Mouse (Mus musculus) stomach, postnatal 0 days (tissue): ENCODE measurements around the gene Aldh2. TPM values are rescaled to one million over a fixed set of nuclear protein-coding genes. Genes with fewer than 3 reads are reported as not detected.
A peak's percentile ranks its signal among the peaks of the same experiment; 100 is the strongest.

Experiments
- ATAC-seq: fragments of 200-750 bp; cut with Nextera tagmentation; 2 replicates; pipeline ENCODE4 v1.8.0; 2017; ENCODE audit not compliant: low FRiP score, low TSS enrichment
- DNase-seq: peaks from one replicate; pipeline ENCODE4 v3.0.0-alpha.2; 2016; ENCODE audit warnings: low spot score
- H3K27ac ChIP-seq: fragments of 300-500 bp; sonication (generic); replicated peaks from 2 replicates; pipeline ENCODE4 v1.5.1; 2014; ENCODE audit warnings: mild to moderate bottlenecking, control low read depth
- H3K27me3 ChIP-seq: fragments of 300-500 bp; sonication (generic); 2 replicates; pipeline ENCODE4 v1.6.1; 2014; ENCODE audit warnings: low read length; ENCODE audit not compliant: control insufficient read depth, insufficient read depth
- H3K36me3 ChIP-seq: fragments of 300-500 bp; sonication (generic); 2 replicates; pipeline ENCODE4 v1.6.1; 2014; ENCODE audit warnings: low read length, mixed read lengths; ENCODE audit not compliant: control insufficient read depth, insufficient read depth
- H3K4me1 ChIP-seq: fragments of 300-500 bp; sonication (generic); replicated peaks from 2 replicates; pipeline ENCODE4 v1.6.1; 2014; ENCODE audit warnings: antibody characterized with exemption; ENCODE audit not compliant: control insufficient read depth, insufficient read depth
- H3K4me2 ChIP-seq: fragments of 300-500 bp; sonication (generic); replicated peaks from 2 replicates; pipeline ENCODE4 v1.6.1; 2014; ENCODE audit warnings: low read depth, mild to moderate bottlenecking, control low read depth, moderate library complexity
- H3K4me3 ChIP-seq: fragments of 300-500 bp; sonication (generic); 2 replicates; pipeline ENCODE4 v1.5.1; 2014; ENCODE audit warnings: low read depth, low read length, control low read depth
- H3K9ac ChIP-seq: fragments of 300-500 bp; sonication (generic); 2 replicates; pipeline ENCODE4 v1.6.1; 2014; ENCODE audit warnings: mild to moderate bottlenecking, low read length, control low read depth, mixed read lengths
- H3K9me3 ChIP-seq: fragments of 300-500 bp; sonication (generic); 2 replicates; pipeline ENCODE4 v1.6.1; 2016; ENCODE audit warnings: low read length; ENCODE audit not compliant: control insufficient read depth
- CTCF ChIP-seq: IDR thresholded peaks from 2 replicates; pipeline ENCODE4 v1.5.1; 2016; ENCODE audit warnings: antibody characterized with exemption, low read depth, mild to moderate bottlenecking, moderate library complexity
- EP300 ChIP-seq: optimal IDR thresholded peaks from 2 replicates; pipeline ENCODE3; 2016; ENCODE audit warnings: antibody characterized with exemption
- WGBS: fragments of 180-500 bp; shearing (Covaris S2); extraction: QIAGEN DNeasy Blood & Tissue Kit; methylation state at CpG from one replicate; pipeline ENCODE4 v1.1.7; 2014; 5-methylcytosine and 5-hydroxymethylcytosine counted together
- polyA plus RNA-seq: library from polyadenylated mRNA; unstranded; fragments of >200 nt; fragmentation: Nextera tagmentation; extraction: Ambion mirVana; gene quantifications from 2 replicates; pipeline ENCODE4 v1.2.1, GENCODE M21; 2015

The Aldh2 gene
- 136 and 145 TPM in 2 replicates for polyA plus RNA-seq

DNA sequence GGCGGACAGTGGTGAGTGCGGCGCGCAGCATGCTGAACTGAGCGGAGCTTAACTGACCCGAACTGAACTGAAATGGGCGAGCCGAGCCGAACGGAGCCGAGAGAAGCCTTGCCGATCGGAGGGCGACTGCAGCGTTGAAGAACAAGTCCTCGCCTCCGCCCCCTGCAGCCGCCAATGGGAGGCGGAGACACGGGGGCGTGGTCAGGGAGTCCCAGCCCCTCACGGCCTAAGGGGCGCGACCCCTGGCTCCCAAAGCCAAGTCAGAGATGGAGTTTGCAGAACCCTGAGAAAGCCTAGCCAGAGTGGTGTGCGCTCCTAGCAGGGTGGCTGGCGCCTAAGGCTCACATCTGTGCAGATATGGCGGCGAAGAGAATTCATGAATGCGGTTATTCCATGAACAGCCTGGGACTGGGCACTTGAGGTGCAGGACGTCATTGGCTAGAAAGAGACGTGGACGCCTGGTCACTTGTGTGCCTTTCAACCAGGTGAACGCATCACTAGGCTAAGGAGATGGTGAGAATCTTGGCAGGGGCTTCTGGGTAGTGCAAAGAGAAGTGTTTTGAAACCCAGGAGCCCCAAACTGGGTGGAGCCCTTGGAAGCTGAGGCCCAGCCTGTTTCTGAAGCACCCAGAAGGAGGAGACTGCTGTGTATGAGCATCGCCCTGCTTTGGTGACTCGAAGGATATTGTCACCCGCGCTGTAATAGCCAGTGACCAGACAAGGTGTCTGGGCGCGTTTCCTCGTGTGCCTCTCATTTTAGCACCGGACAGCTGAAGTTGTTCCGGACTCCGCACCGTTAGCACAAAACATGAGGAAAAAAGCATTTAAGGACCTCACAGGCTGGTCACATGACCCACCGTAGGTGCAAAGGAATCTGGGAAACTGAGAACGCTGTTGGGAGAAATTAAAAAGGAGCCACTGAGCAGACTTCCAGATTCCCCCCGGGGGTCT is at the start of gene Aldh2:
Aldh2 (minus strand) TSS at position 374 of the 951 bp plus-strand sequence.
- H3K4me2 ChIP-seq = peak within 1 kb of the TSS; percentile 94

DNA sequence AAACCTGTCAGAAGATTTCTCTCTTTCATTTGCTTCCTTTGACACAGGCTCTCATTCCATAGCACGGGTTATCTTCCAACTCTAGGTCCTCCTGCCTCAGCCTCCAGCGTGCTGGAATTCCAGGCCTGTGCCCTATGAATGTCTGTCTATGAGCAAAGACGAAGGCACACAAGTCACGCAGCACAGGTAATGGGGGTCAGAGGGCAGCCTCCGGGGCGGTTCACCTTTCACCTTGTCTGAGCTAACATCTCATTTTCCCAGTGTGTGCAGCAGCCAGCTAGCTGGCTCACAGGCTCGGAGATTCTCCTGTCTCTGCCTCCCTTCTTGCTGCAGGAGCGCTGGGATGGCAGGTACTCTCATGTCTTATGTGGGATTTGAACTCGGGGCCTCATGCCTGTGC is 46.0 kb upstream of the Aldh2 start:
- H3K27ac ChIP-seq = no peak overlapping the region
- 88% methylated on average over 9 of the region's 9 CpGs for WGBS
- no peak overlapping the region for H3K9ac ChIP-seq
- TF ChIP-seq EP300 = no peak
- TF ChIP-seq CTCF = no peak
- no peaks in the 10 kb centered on the region; the same call in 1 of the 2 replicates for H3K36me3 ChIP-seq
- no peaks in the 10 kb centered on the region for H3K9me3 ChIP-seq
- H3K4me2 ChIP-seq = no peak overlapping the region
- no peaks in the 10 kb centered on the region for H3K4me1 ChIP-seq
- no peak for ATAC-seq
- no peak for DNase-seq
- no peak overlapping the region for H3K4me3 ChIP-seq
- H3K27me3 ChIP-seq = no peaks in the 10 kb centered on the region

More for the DNA sequence above, at the start of gene Aldh2:
- TF ChIP-seq EP300 (no peak), CTCF (peak; percentile 49)
- H3K9me3 ChIP-seq = no peaks in the 10 kb centered on the region
- DNase-seq = peak; percentile 88
- peak; percentile 88 for ATAC-seq
- H3K27me3 ChIP-seq = no peaks in the 10 kb centered on the region
- H3K4me3 ChIP-seq = peak within 1 kb of the TSS; percentile 70
- peak within 1 kb of the TSS; percentile 88 for H3K9ac ChIP-seq
- 0 out of 2 replicates have a peak, but pooled peaks cover 3% of the 10 kb centered on the region for H3K4me1 ChIP-seq
- peak within 1 kb of the TSS; percentile 89 for H3K27ac ChIP-seq
- no peaks in the 10 kb centered on the region for H3K36me3 ChIP-seq
- WGBS = 3% methylated on average over 47 of the region's 47 CpGs

DNA sequence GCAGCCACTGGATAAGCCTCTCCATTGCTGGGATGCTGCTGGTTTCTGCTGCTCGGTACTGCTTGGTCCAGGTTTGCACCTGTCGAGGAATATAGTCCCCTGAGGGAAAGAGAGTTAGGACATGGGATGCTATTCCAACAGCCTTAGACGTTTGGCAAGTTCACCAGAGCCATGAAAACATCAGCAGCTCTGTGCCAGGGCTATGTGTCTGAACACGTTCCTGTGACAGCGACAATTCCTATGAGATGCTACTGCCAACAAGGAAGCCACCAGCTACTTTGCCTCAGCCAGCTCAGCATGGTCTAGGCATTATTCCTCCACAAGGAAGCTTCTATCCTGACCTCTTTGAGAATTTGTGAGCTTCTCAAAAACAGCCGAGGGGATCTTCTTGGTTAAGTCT is 43.7 kb upstream of the Aldh2 start:
- 62% methylated on average over 6 of the region's 6 CpGs for WGBS

DNA sequence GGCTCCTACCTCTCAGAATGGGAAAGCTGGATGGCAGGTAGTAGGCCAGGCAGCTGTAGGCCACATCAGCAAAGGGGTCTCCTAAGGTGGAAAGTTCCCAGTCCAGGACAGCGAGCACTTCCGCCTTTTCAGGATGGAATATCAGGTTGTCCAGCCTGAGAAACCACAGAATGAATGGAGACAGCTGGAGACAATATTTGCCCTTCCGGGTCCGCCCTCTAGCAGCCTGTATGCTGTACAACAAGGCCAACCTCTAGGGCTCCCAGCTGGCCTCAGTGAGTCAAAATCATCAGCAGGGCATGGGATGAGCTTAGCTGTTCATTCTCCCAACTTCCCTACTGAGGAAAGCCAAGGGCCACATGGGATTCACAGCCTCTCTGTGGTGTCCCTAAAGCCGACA is 41.0 kb upstream of the Aldh2 start:
- Histone ChIP-seq H3K9ac (no peak overlapping the region), H3K36me3 (no peaks in the 10 kb centered on the region; the same call in 1 of the 2 replicates), H3K4me1 (no peaks in the 10 kb centered on the region), H3K4me3 (no peak overlapping the region), H3K4me2 (no peak overlapping the region), H3K27me3 (no peaks in the 10 kb centered on the region), H3K27ac (no peak overlapping the region), H3K9me3 (no peaks in the 10 kb centered on the region)
- DNase-seq = no peak
- no peak for TF ChIP-seq CTCF
- TF ChIP-seq EP300 = no peak
- ATAC-seq = no peak
- WGBS = 82% methylated on average over 5 of the region's 5 CpGs

More for the DNA sequence above, 43.7 kb upstream of the Aldh2 start:
- no peak for TF ChIP-seq EP300
- no peak for TF ChIP-seq CTCF
- Histone ChIP-seq H3K4me1 (no peaks in the 10 kb centered on the region), H3K9ac (no peak overlapping the region), H3K9me3 (no peaks in the 10 kb centered on the region), H3K36me3 (no peaks in the 10 kb centered on the region; the same call in 1 of the 2 replicates), H3K27me3 (no peaks in the 10 kb centered on the region), H3K4me3 (no peak overlapping the region), H3K27ac (no peak overlapping the region), H3K4me2 (no peak overlapping the region)
- no peak for DNase-seq
- ATAC-seq = no peak

DNA sequence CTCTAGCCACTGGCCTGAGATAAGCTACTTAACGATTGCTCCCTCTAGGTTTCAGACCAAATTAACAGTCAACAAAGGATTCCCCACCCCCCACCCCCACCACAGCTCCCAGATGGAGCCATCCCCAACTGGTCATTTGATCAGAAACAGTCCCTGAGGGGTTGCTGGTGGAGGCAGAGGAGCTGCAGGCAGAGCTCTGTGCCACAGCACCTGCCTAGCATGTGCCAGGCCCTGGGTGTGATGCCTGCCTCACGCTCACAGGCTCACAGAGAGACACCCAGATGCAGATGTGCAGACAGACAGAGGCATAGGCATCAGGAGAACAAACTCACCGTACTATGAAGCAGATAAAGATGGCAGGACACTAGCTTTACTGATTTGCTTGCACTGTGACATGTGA is 39.2 kb upstream of the Aldh2 start:
- DNase-seq (no peak), ATAC-seq (no peak)
- Histone ChIP-seq H3K36me3 (no peaks in the 10 kb centered on the region; the same call in 1 of the 2 replicates), H3K9ac (no peak overlapping the region), H3K4me1 (no peaks in the 10 kb centered on the region), H3K9me3 (no peaks in the 10 kb centered on the region), H3K27me3 (no peaks in the 10 kb centered on the region), H3K4me3 (no peak overlapping the region), H3K27ac (no peak overlapping the region), H3K4me2 (no peak overlapping the region)
- WGBS = 53% methylated on average over 3 of the region's 3 CpGs
- no peak for TF ChIP-seq CTCF
